Mouse (Mus musculus): ENCODE data around the gene Gab2.

The Gab2 gene

GRCm38 (mm10) chr7:97081242-97081958 is at the start of gene Gab2:
TSS of gene Gab2 (plus strand) at chr7:97081586.
- peak; percentile 87 for DNase-seq (ENCODE audit: extremely low read depth, insufficient read length, low spot score)

- DNase-seq (ENCODE audit: extremely low read depth, insufficient read length, low spot score), result no peak
Observed at GRCm38 (mm10) chr7:97032412-97032811, 49.0 kb upstream of the Gab2 start.

- no peak for DNase-seq (ENCODE audit: extremely low read depth, insufficient read length, low spot score)
Observed at GRCm38 (mm10) chr7:97039641-97040040, 41.7 kb upstream of the Gab2 start.

- DNase-seq (ENCODE audit: extremely low read depth, insufficient read length, low spot score), result no peak
Observed at GRCm38 (mm10) chr7:97041868-97042449, 39.4 kb upstream of the Gab2 start.

GRCm38 (mm10) chr7:97042981-97043380 is 38.4 kb upstream of the Gab2 start:
- DNase-seq (ENCODE audit: extremely low read depth, insufficient read length, low spot score), result no peak

- DNase-seq (ENCODE audit: extremely low read depth, insufficient read length, low spot score), result no peak
Observed at GRCm38 (mm10) chr7:97060966-97061365, 20.4 kb upstream of the Gab2 start.

DNA sequence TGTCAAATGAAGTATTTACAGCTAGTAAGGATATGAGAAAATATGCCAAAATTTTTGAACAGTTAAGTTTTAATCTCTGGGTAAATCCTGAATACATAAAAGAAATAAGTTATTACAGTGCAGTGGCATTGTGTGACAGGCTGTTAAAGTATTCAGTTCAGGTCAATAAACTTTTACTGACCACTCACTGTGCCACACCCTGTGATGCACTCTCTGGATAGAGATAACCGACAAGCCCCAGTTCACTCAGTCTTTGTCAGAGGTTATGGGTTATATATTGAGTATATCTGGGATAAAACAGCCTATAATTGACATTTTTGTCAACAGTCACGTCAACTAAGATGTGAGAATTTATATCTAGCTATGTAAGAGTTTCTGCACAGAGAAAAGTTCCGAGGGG is 9.9 kb upstream of the Gab2 start:
- no peak for DNase-seq (ENCODE audit: extremely low read depth, insufficient read length, low spot score)

DNA sequence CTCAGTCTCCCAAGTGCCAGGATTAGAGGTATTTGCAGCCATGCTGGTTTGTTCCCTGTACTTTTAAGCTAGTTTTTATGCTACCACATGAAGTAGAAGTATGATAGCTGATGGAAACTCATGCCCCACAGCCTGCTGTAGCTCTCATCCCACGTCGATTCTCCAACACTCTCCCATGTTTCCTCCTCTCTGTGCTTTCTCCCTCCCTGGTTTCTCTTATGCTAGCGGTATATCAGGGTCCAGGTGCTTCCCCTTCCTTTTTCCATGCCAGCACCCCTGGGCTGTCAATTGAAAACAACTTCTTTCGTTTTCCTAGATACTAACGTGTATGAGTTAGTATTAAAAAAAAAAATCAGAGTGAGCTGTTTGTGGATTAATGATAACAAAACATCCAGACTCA is 9.3 kb upstream of the Gab2 start:
- DNase-seq (ENCODE audit: extremely low read depth, insufficient read length, low spot score), result no peak

DNA sequence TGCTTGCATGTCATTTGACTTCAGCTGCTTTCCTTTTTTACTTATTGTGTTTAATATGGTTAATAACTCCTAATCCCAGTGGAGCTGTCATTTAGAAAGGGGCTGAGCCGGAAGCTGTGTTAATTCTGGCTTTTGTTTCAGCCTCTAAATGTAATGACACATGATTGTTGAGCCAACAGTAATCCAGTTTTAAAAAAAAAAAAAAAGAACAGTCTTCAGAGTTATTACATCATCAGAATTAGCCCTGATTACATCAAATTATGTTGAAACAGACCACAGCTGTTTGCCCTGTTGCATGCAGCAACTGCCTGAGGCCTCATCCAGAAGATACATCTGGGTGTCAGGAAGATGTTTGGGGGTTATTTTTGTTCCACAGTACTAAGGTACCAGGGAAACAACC is 6.4 kb upstream of the Gab2 start:
- no peak for DNase-seq (ENCODE audit: extremely low read depth, insufficient read length, low spot score)

- no peak for DNase-seq (ENCODE audit: extremely low read depth, insufficient read length, low spot score)
Observed at GRCm38 (mm10) chr7:97076977-97077376, 4.4 kb upstream of the Gab2 start.

DNA sequence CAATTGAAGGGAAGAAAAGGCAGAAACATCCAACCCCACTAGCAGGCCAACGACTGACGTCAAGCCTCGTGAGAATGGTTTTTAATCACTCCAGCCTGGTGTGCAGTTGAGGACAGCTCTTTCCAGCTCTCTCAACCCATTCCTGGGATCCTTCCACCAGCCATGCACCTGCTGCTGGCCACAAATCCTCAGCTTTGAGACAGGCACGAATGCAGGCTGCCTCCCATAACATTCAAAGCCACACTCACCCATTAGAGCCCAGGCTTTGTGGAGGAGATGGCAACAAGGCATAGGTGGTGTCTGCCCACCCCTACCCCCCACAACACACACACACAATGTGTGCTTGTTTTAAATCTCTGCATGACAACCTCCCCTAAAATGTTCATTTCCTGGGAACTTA is 2.7 kb upstream of the Gab2 start:
- DNase-seq (ENCODE audit: extremely low read depth, insufficient read length, low spot score), result no peak

DNA sequence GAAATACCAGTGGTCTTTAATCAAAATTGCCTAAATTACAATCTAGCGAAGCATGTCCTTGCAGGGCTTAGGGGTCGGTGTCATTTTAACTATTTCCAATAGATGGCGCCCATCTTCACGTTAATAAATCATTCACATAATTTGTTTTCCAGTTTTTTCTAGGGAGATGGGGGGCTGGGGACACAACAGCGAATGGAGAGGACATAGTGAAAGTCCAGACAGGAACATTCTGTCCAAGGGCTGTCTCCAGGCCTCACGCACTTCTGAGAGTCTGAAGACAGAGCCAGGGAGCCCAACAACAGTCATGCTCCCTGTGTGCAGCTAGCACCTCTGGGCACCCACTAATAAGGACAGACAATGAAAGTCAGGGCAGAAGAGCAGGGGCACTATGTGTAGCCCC is 2.2 kb upstream of the Gab2 start:
- peak; percentile 13 for DNase-seq (ENCODE audit: extremely low read depth, insufficient read length, low spot score)

GRCm38 (mm10) chr7:97079651-97080365 is 1.6 kb upstream of the Gab2 start:
- no peak for DNase-seq (ENCODE audit: extremely low read depth, insufficient read length, low spot score)

DNA sequence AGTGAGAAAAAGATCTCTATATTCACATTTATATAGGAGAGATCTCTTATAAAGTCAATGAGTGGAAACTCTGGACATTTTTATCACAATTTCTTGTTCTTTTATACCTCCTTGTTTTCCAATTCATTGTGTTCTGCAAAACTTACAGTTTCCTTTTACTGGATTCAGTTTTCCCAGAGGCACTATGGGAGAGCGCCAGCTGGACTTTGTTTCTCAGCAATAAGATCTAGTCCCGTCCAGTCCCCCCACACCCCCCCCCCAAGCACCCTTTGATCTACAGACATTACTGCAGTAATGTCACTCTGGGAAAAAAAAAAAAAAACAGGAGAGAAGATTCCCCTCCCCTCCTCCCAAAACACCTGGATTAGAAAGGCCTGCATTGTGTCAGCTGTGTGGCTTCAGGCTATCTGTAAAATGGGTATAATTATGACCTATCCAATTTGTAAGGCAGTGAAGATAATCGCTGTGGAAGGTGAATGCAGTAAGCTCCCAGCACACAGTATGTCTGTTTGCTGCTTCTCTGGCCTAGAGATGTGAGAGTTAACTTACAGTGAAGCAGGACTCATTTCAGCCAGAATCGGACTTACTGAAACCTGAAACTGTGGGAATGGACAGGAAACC is 655 bp upstream of the Gab2 start:
- DNase-seq (ENCODE audit: extremely low read depth, insufficient read length, low spot score), result no peak

- DNase-seq (ENCODE audit: extremely low read depth, insufficient read length, low spot score), result no peak
Observed at GRCm38 (mm10) chr7:97081959-97082218, 503 bp downstream of the Gab2 start.

DNA sequence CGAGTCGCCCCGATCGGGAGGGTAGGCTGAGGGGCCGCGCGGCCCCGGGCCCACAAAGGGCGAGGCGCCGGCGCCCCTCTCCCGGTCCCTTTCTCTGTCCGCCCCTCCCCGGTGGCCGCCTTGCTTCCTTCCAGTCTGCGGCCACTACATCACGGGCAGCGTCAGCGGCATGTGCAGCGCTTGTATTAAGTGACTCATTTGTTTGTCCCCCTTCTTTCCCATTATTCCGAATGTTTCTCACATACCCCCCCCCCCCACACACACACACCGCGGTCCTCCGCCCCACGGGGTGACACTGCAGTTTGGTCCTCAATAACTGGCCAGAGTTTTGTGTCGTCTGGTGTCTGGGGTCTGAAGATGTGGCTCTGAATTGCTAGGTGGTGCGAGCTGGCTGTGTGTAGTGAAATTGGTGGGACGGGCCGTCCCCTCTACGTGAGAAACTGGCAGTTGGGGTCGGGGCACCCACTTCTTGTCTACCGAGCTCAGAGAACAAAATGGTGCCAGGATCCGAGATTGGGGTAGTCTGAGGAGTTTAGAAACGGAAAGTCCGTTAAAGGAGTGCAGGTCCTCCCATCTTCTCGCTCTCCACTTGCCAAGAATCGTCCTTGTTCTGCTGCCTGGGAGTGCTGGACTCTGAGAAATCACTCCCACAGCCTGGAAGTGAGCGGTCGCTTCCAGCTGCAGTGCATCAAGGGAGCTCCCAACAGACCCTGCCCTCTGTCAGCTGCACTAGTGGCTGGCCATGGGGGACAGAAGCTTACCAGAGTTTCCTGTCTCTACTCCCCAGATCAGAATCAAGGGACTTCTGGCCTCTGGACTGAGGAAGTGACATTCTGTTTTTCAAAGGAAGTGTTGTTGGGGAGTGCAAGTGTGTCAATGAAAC is 1.1 kb downstream of the Gab2 start:
- peak; percentile 68 for DNase-seq (ENCODE audit: extremely low read depth, insufficient read length, low spot score)

GRCm38 (mm10) chr7:97083579-97083978 is 2.2 kb downstream of the Gab2 start:
- DNase-seq (ENCODE audit: extremely low read depth, insufficient read length, low spot score), result no peak

- peak; percentile 14 for DNase-seq (ENCODE audit: extremely low read depth, insufficient read length, low spot score)
Observed at GRCm38 (mm10) chr7:97084181-97084580, 2.8 kb downstream of the Gab2 start.

DNA sequence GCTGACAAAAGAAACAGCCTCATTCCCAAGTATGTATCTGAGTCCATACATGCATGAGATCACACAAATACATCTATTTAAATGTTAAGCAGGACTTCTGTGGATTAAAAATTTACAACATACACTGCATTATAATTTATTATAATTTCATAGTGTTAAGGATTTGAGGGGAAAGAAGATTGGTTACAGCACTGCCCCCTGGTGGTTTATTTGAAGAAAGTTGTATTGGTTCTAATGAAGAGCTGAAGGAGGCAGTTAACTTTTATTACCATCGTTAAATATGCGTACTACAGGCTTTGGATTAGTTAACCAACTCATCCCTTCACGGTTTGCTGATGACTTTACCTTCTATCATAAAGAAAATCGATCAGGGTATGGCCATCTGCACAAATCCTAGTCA is 3.9 kb downstream of the Gab2 start:
- no peak for DNase-seq (ENCODE audit: extremely low read depth, insufficient read length, low spot score)

GRCm38 (mm10) chr7:97094241-97094640 is 12.9 kb downstream of the Gab2 start:
- no peak for DNase-seq (ENCODE audit: extremely low read depth, insufficient read length, low spot score)

DNA sequence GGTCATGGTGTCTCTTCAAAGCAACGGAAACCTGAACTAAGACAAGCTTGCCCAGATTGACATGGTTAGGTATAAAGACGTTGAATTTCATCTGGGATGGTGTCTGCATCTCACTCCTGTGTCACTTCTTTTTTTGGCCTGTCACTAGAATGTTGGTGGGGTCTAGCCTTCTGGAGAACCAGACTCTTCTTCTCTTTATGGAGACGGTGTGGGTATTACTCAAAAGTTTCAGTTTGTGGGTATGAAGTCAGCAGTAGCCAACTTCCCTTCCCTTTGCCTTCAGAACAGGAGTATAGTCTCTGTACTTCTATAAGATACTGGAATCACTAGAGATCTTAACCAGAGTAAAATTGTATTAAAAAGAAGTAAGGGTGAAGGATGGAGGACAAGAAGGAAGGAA is 26.7 kb downstream of the Gab2 start:
- DNase-seq (ENCODE audit: extremely low read depth, insufficient read length, low spot score), result no peak

Data from 3134 (cell line).